Mouse (Mus musculus) intestine, embryonic 15.5 days (tissue): ENCODE measurements around the gene Gm21992. TPM values are rescaled to one million over a fixed set of nuclear protein-coding genes. Genes with fewer than 3 reads are reported as not detected.

Experiments
- ATAC-seq: fragments of 200-750 bp; cut with Nextera tagmentation; 2 replicates; pipeline ENCODE4 v1.8.0; 2017; ENCODE audit warnings: moderate TSS enrichment, moderate library complexity
- H3K27ac ChIP-seq: fragments of 300-500 bp; sonication (generic); 2 replicates; pipeline ENCODE4 v1.5.1; 2015; ENCODE audit warnings: mild to moderate bottlenecking, inconsistent platforms
- H3K27me3 ChIP-seq: fragments of 300-500 bp; sonication (generic); replicated peaks from 2 replicates; pipeline ENCODE4 v1.6.1; 2015; ENCODE audit warnings: inconsistent platforms
- H3K36me3 ChIP-seq: fragments of 300-500 bp; sonication (generic); 2 replicates; pipeline ENCODE4 v1.6.1; 2015; ENCODE audit warnings: inconsistent platforms
- H3K4me1 ChIP-seq: fragments of 300-500 bp; sonication (generic); replicated peaks from 2 replicates; pipeline ENCODE4 v1.6.1; 2015; ENCODE audit warnings: inconsistent platforms
- H3K4me2 ChIP-seq: fragments of 300-500 bp; sonication (generic); replicated peaks from 2 replicates; pipeline ENCODE4 v1.6.1; 2015; ENCODE audit warnings: mild to moderate bottlenecking, inconsistent platforms
- H3K4me3 ChIP-seq: fragments of 300-500 bp; sonication (generic); replicated peaks from 2 replicates; pipeline ENCODE4 v1.5.1; 2015; ENCODE audit warnings: inconsistent platforms
- H3K9ac ChIP-seq: fragments of 300-500 bp; sonication (generic); 2 replicates; pipeline ENCODE4 v1.6.1; 2015; ENCODE audit warnings: inconsistent platforms
- H3K9me3 ChIP-seq: fragments of 300-500 bp; sonication (generic); 2 replicates; pipeline ENCODE4 v1.6.1; 2016; ENCODE audit warnings: inconsistent platforms
- WGBS: fragments of 180-500 bp; shearing (Covaris S2); methylation state at CpG from one replicate; pipeline ENCODE4 v1.1.7; 2015; 5-methylcytosine and 5-hydroxymethylcytosine counted together
- polyA plus RNA-seq: library from polyadenylated mRNA; unstranded; fragments of >200 nt; fragmentation: Nextera tagmentation; extraction: Ambion mirVana; gene quantifications from 2 replicates; pipeline ENCODE4 v1.2.1, GENCODE M21; 2015

The Gm21992 gene
- polyA plus RNA-seq, 1 experiment from 2014 or later, result 35.3 TPM

- Histone ChIP-seq H3K27ac (no peak overlapping the region), H3K27me3 (peaks cover 24% of the 10 kb centered on the region), H3K36me3 (no peaks in the 10 kb centered on the region), H3K9me3 (no peaks in the 10 kb centered on the region), H3K4me2 (no peak overlapping the region), H3K9ac (no peak overlapping the region), H3K4me3 (no peak overlapping the region), H3K4me1 (peaks cover 5% of the 10 kb centered on the region)
- 81% methylated on average over 2 of the region's 2 CpGs for WGBS
- no peak for ATAC-seq
These were observed 94.1 kb downstream of the Gm21992 start for GRCm38 (mm10) chr19:4717281-4717680.

GRCm38 (mm10) chr19:4716756-4717155 lies 94.7 kb downstream of the Gm21992 start:
- Histone ChIP-seq H3K36me3 (no peaks in the 10 kb centered on the region), H3K9me3 (no peaks in the 10 kb centered on the region), H3K27ac (no peak overlapping the region), H3K4me2 (no peak overlapping the region), H3K4me3 (no peak overlapping the region), H3K4me1 (peaks cover 10% of the 10 kb centered on the region), H3K9ac (no peak overlapping the region), H3K27me3 (peaks cover 30% of the 10 kb centered on the region)
- 95% methylated on average over 14 of the region's 14 CpGs for WGBS
- no peak for ATAC-seq

GRCm38 (mm10) chr19:4713886-4714285 lies 97.5 kb downstream of the Gm21992 start:
- 80% methylated on average over 3 of the region's 3 CpGs for WGBS
- no peaks in the 10 kb centered on the region for H3K36me3 ChIP-seq
- no peaks in the 10 kb centered on the region for H3K9me3 ChIP-seq
- no peak overlapping the region for H3K9ac ChIP-seq
- ATAC-seq, result no peak
- peaks cover 45% of the 10 kb centered on the region for H3K27me3 ChIP-seq
- peaks cover 16% of the 10 kb centered on the region for H3K4me1 ChIP-seq
- H3K4me2 ChIP-seq, result no peak overlapping the region
- H3K27ac ChIP-seq, result no peak overlapping the region
- no peak overlapping the region for H3K4me3 ChIP-seq

GRCm38 (mm10) chr19:4712781-4713526 lies 98.5 kb downstream of the Gm21992 start:
- Histone ChIP-seq H3K4me3 (peak overlapping the region; percentile 53), H3K4me2 (peak overlapping the region; percentile 99), H3K36me3 (no peaks in the 10 kb centered on the region), H3K27me3 (peaks cover 45% of the 10 kb centered on the region), H3K4me1 (peaks cover 16% of the 10 kb centered on the region), H3K9ac (0 out of 2 replicates have a peak overlapping the region, but pooled peaks have one; percentile 42), H3K9me3 (no peaks in the 10 kb centered on the region), H3K27ac (no peak overlapping the region)
- 56% methylated on average over 13 of the region's 13 CpGs for WGBS
- ATAC-seq, result no peak

GRCm38 (mm10) chr19:4712156-4712780 lies 99.1 kb downstream of the Gm21992 start:
- Histone ChIP-seq H3K9ac (peak overlapping the region; percentile 42), H3K36me3 (no peaks in the 10 kb centered on the region), H3K9me3 (no peaks in the 10 kb centered on the region), H3K4me2 (peak overlapping the region; percentile 99), H3K4me3 (peak overlapping the region; percentile 53), H3K4me1 (peaks cover 16% of the 10 kb centered on the region), H3K27me3 (peaks cover 45% of the 10 kb centered on the region), H3K27ac (no peak overlapping the region)
- ATAC-seq, result peak; percentile 31
- under 1% methylated on average over 56 of the region's 60 CpGs for WGBS

- H3K4me3 ChIP-seq, result peak overlapping the region; percentile 53
- H3K27ac ChIP-seq, result no peak overlapping the region
- no peaks in the 10 kb centered on the region for H3K9me3 ChIP-seq
- peaks cover 45% of the 10 kb centered on the region for H3K27me3 ChIP-seq
- WGBS, result under 1% methylated on average over 41 of the region's 65 CpGs
- peak; percentile 58 for ATAC-seq
- no peaks in the 10 kb centered on the region for H3K36me3 ChIP-seq
- H3K4me2 ChIP-seq, result peak overlapping the region; percentile 99
- H3K9ac ChIP-seq, result peak overlapping the region; percentile 42
- peaks cover 16% of the 10 kb centered on the region for H3K4me1 ChIP-seq
These were observed 99.7 kb downstream of the Gm21992 start for GRCm38 (mm10) chr19:4711601-4712155.

- H3K9ac ChIP-seq, result peak within 1 kb of the TSS; percentile 42
- no peaks in the 10 kb centered on the region for H3K9me3 ChIP-seq
- WGBS, result 24% methylated on average over 13 of the region's 13 CpGs
These were observed 100.3 kb downstream of the Gm21992 start, which contains the start of gene Sptbn2 for GRCm38 (mm10) chr19:4711098-4711600. Gene Sptbn2, plus strand, starts transcription at chr19:4711167.

GRCm38 (mm10) chr19:4708765-4709164 lies 102.6 kb downstream of the Gm21992 start:
- Histone ChIP-seq H3K4me2 (no peak overlapping the region), H3K27ac (no peak overlapping the region), H3K36me3 (no peaks in the 10 kb centered on the region), H3K4me1 (peaks cover 16% of the 10 kb centered on the region), H3K4me3 (no peak overlapping the region), H3K9me3 (no peaks in the 10 kb centered on the region), H3K27me3 (peaks cover 35% of the 10 kb centered on the region), H3K9ac (no peak overlapping the region)
- 80% methylated on average over 10 of the region's 10 CpGs for WGBS
- no peak for ATAC-seq

More at GRCm38 (mm10) chr19:4711098-4711600, 100.3 kb downstream of the Gm21992 start, which contains the start of gene Sptbn2:
- no peak within 1 kb of the TSS for H3K27ac ChIP-seq
- H3K4me1 ChIP-seq, result peaks cover 16% of the 10 kb centered on the region
- H3K4me3 ChIP-seq, result peak within 1 kb of the TSS; percentile 53
- H3K36me3 ChIP-seq, result no peaks in the 10 kb centered on the region
- H3K4me2 ChIP-seq, result peak within 1 kb of the TSS; percentile 99
- ATAC-seq, result no peak
- peaks cover 45% of the 10 kb centered on the region for H3K27me3 ChIP-seq

GRCm38 (mm10) chr19:4701221-4701620 lies 110.2 kb downstream of the Gm21992 start:
- Histone ChIP-seq H3K9me3 (no peaks in the 10 kb centered on the region), H3K36me3 (no peaks in the 10 kb centered on the region), H3K4me1 (peaks cover 3% of the 10 kb centered on the region; the same call in 1 of the 2 replicates), H3K9ac (no peak overlapping the region), H3K4me2 (no peak overlapping the region), H3K27ac (no peak overlapping the region), H3K27me3 (peaks cover 35% of the 10 kb centered on the region), H3K4me3 (no peak overlapping the region)
- no peak for ATAC-seq
- 51% methylated on average over 7 of the region's 7 CpGs for WGBS

- H3K36me3 ChIP-seq, result no peaks in the 10 kb centered on the region
- 70% methylated on average over 8 of the region's 8 CpGs for WGBS
- no peak overlapping the region for H3K4me2 ChIP-seq
- H3K27ac ChIP-seq, result no peak overlapping the region
- H3K4me3 ChIP-seq, result no peak overlapping the region
- H3K9me3 ChIP-seq, result no peaks in the 10 kb centered on the region
- H3K27me3 ChIP-seq, result peaks cover 35% of the 10 kb centered on the region
- no peak overlapping the region for H3K9ac ChIP-seq
- H3K4me1 ChIP-seq, result peaks cover 3% of the 10 kb centered on the region; the same call in 1 of the 2 replicates
- no peak for ATAC-seq
These were observed 110.8 kb downstream of the Gm21992 start for GRCm38 (mm10) chr19:4700656-4701055.

GRCm38 (mm10) chr19:4699821-4700220 lies 111.6 kb downstream of the Gm21992 start:
- no peak overlapping the region for H3K4me3 ChIP-seq
- peaks cover 3% of the 10 kb centered on the region; the same call in 1 of the 2 replicates for H3K4me1 ChIP-seq
- H3K9ac ChIP-seq, result no peak overlapping the region
- no peak overlapping the region for H3K27ac ChIP-seq
- no peaks in the 10 kb centered on the region for H3K36me3 ChIP-seq
- 45% methylated on average over 5 of the region's 5 CpGs for WGBS
- no peak overlapping the region for H3K4me2 ChIP-seq
- no peaks in the 10 kb centered on the region for H3K9me3 ChIP-seq
- peaks cover 35% of the 10 kb centered on the region for H3K27me3 ChIP-seq
- ATAC-seq, result no peak

GRCm38 (mm10) chr19:4698856-4699255 lies 112.6 kb downstream of the Gm21992 start:
- no peaks in the 10 kb centered on the region for H3K9me3 ChIP-seq
- H3K4me2 ChIP-seq, result peak overlapping the region; percentile 95
- H3K27ac ChIP-seq, result no peak overlapping the region
- H3K4me3 ChIP-seq, result no peak overlapping the region
- 33% methylated on average over 8 of the region's 8 CpGs for WGBS
- H3K27me3 ChIP-seq, result peaks cover 35% of the 10 kb centered on the region
- no peak for ATAC-seq
- H3K9ac ChIP-seq, result no peak overlapping the region
- H3K4me1 ChIP-seq, result peaks cover 3% of the 10 kb centered on the region; the same call in 1 of the 2 replicates
- H3K36me3 ChIP-seq, result no peaks in the 10 kb centered on the region
